Mouse (Mus musculus) granulocyte monocyte progenitor cell, adult 5-6 weeks (primary cell): ENCODE results near the gene Zzef1. TPM values are rescaled to one million over a fixed set of nuclear protein-coding genes. Genes with fewer than 3 reads are reported as not detected.
A peak's percentile ranks its signal among the peaks of the same experiment; 100 is the strongest.

Source experiments
- ATAC-seq: replicated peaks from 2 replicates; pipeline ENCODE4 v1.8.0; 2016; ENCODE audit warnings: mild to moderate bottlenecking, moderate TSS enrichment, inconsistent platforms; ENCODE audit not compliant: poor library complexity, severe bottlenecking
- total RNA-seq, 2 experiments: library from RNA; stranded (forward) in 1 of 2; stranded (reverse) in 1 of 2; fragments of 200-712, 200-1000 nt in 1 of 2; fragments of >200 nt in 1 of 2; fragmentation: Nextera tagmentation in 1 of 2; gene quantifications; 2 replicates each; pipeline ENCODE4 v1.2.3; 2014 to 2017

Gene Zzef1
- total RNA-seq, 2 experiments from 2014 or later: 21.6 to 31.8 TPM

- ATAC-seq: no peak
Observed at GRCm38 (mm10) chr11:72866446-72866845, 70.4 kb downstream of the Zzef1 start.

DNA sequence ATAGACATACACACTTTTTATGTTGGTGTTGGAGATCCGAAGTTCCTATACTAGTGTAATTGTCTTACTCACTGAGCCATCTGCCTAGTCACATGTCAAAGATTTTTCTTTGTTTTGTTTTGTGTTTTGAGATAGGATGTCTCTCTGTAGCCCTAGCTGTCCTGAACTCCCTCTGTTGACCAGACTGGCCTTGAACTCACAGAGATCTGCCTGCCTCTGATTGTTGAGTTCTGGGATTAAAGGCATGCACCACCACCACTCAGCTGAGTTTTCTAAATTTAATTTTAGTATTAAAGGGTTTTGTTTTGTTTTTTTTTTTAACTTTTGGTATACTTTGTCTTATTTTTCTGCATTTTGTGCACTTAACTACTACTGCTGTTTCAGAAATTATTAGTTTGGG is 76.0 kb downstream of the Zzef1 start:
- no peak for ATAC-seq

DNA sequence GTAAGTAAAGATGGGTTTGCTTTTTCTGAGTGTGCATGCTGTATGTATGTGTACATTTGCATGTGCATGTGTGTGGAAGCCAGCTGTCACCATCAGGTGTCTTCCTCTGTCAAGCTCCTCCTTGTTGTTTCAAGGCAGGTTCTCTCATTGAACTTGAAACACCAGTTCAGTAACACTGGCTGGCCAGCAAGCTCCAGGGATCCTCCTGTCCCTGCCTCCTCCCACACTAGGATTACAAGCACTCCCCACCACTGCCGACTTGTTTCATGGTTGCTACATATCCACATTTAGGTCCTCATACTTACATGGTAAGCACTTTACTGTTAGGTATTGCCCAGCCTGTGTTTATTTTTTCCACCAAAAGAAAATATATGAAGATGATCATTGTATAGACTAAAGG is 96.6 kb downstream of the Zzef1 start:
- ATAC-seq: no peak

GRCm38 (mm10) chr11:72908391-72908790 is 112.4 kb downstream of the Zzef1 start:
- ATAC-seq: no peak

- 0 out of 2 replicates have a peak, but pooled peaks have one; percentile 42 for ATAC-seq
Observed at GRCm38 (mm10) chr11:72917299-72917996, 121.4 kb downstream of the Zzef1 start.

- no peak for ATAC-seq
Observed at GRCm38 (mm10) chr11:72923116-72923515, 127.1 kb downstream of the Zzef1 start.

DNA sequence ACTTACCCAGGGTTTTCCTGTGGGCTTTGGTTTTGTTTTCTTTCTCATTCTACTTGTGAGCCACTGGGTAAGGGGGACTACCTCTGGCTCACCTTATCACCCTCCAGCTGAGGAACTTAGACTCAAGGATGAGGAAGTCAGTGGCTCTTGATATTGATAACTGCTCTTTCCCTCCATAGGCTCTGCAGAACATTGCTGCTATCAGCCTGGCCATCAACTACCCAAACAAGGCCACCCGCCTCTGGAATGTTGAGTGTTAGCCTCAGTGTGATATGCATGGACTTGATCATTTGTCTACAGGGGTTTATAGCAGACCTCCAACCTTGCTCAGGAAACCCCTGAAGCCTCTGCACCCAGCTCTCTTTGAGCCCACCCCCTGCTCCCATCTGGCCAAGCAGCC is 128.4 kb downstream of the Zzef1 start:
- ATAC-seq: no peak

DNA sequence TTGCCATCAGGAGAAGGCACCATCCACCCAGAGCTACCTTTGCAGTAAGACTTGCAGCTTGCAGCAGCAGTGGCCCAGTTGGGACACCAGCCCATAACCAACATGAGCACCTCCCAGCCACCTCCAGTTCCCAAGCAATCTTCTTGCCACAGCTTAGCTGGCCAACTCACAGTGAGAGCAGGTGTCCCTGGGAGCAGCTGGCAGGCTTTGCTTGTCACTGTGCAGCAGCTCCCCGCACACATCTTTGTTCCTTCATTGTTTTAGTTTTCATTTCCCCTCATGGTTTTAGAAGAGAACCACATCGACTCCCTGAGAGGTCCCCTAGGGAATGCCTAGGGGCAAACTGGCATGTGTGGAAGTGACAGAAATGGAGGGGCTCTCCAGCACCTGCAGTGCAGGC is 129.0 kb downstream of the Zzef1 start:
- ATAC-seq: no peak

GRCm38 (mm10) chr11:72926226-72926890 is 130.3 kb downstream of the Zzef1 start:
- ATAC-seq: peak; percentile 88

- ATAC-seq: no peak
Observed at GRCm38 (mm10) chr11:72928516-72928915, 132.5 kb downstream of the Zzef1 start.

DNA sequence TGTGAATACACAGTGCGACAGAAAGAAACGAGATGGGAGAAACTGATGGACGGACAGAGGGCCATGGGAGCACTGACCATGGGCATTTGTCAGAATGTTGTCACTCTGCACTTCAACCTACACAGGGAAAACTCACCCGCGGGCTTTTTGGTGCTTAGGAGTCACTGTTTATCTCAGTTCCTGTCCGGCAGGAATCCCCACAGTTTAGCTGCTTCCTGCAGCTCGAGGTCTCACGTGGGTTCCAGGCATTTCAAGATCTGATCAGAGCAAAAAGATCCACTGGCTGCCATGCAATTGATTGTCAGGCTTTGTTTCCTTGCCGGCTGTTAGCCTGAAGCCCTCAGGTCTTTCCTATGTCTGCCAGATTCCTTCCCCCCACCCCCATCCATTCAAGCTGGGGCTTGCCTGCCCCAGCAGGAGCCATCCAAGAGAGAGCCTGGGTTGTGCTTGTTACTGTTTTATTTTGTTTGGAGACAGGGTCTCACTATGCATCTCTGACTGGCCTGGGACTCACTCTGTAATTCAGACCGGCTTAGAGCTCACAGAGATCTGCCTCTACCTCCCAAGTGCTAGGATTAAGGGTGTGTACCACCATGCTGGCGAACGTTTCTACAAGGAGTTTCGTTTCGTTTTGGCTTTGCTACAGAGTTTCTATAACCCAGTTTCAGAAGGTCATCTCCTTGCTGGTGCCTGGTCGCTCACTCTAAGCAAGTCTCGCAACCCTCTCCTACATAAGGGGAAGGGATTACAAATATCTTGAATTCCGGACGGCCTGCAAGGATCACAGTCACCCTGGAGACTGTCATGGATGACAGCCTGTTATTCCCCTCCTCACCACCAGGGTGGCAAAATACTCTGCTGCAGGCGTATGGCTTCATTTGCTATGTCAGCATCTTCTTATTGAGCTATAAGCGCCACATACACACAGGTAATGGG is 144.4 kb downstream of the Zzef1 start:
- ATAC-seq: peak; percentile 91

GRCm38 (mm10) chr11:72944996-72945793 is 149.2 kb downstream of the Zzef1 start:
- no peak for ATAC-seq

DNA sequence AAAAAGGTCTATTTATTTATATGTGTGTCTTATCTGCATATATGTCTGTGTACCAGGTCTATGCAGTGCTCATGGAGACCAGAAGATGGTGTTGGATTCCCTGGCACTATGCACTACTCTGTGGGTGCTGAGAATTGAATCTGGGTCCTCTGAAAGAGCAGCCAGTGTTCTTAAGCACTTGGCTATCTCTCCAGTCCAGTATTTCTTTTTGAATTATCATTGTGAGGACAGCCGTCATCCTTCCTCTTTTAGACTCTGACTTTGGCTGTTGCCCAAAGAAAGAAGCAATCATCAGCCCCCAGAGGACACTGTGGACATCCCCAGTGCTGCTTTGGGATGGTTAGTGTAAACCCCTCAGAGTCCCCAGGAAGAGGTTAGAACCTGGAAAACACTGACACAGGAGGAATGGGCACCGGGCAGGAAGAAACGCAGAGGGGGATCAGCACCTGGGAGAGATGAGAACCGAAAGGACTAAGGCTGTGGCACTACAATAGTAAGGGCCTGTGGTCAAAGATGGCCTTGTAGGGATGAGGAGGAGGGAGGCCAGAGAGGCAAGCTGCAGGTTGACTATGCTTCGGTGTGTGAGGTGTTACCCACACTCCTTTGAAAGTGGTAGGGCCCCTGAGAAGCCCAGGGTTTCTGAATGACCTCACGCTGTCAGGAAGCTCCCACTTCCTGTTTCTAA is 150.0 kb downstream of the Zzef1 start:
- ATAC-seq: peak; percentile 75

DNA sequence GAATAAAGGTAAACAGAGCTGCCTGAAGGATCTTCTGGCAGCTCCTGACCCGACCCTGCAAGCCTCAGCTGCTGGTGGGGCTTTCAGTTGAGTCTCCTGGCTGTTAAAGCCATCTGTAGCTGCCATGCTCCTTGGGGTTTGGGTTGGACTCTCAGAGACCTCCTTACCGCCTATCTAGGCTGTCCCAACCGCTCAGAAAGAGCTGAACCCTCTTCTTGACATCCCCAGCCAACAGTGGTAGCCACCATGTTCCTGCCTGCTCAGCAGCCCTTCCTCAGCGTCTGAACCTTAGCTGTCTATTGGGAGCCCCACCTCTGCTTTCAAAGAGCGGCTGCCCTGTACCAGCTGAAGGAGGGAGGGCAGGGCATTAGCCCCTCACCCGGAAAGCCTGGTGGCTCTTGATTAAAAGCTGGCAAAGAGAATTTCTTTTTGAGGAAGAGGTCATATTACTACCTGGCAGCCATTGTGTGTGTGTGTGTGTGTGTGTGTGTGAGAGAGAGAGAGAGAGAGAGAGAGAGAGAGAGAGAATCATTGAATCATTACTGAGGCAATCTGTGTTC is 150.6 kb downstream of the Zzef1 start:
- ATAC-seq: peak; percentile 11; the same call in 1 of the 2 replicates

GRCm38 (mm10) chr11:72947840-72948239 is 151.8 kb downstream of the Zzef1 start:
- no peak for ATAC-seq

DNA sequence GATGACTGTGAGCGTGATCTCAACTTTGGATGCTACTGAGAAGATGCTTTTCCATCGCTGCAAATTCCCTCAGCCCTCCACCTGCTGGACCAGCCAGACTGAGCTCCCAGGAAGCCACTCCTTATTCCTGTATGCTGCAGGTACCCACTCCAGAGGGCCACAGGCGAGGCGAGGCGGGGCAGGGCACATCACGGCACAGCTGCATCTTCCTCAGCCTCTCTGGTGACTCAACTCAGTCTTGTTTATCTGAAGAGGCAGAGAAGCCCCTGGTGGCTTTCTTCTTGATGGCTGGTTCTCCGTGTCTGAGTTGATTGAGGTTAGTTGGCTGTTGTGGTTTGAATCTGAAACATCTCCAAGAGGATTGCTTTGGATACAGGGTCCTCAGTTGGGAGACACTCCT is 152.2 kb downstream of the Zzef1 start:
- no peak for ATAC-seq

DNA sequence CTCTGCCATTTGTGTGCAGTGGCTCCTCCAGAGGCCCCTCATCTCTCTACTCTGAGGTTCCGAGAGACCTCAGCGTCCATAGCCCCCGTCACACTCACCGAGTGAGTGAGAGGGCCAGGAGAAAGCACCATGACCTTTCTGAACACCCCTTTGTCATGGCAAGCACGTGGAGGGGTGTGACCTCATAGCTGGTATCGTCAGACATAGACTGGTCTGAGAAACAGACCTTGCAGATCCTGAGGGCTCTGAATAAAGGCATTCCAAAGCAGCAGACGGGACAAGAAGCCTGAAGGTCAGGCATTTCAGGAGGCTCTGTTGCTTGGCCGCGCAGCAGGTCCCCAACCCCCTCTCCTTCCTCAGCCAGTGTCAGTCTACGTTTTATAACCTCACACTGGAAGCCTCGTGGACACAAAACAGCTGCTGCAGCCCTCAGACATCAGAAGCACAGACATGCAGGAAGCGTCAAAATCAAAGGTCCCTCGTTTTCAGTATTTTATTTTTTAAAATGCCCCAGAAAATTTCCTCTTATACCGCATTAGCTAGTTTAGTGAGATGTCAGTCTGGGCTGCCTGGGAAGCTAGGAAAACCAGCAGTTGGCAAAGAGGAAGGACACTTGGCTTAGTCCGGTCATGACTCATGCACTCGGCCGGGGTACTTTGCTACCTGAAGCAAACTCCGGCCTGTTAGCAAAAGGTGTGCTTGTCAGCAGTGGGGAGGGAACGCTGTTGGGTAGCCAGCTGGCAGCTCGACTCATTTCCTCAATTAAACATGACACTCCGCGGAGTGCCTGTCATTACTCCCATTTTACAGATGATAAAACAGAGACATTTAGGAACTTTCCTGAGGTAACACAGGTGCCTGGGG is 155.3 kb downstream of the Zzef1 start:
- ATAC-seq: no peak

DNA sequence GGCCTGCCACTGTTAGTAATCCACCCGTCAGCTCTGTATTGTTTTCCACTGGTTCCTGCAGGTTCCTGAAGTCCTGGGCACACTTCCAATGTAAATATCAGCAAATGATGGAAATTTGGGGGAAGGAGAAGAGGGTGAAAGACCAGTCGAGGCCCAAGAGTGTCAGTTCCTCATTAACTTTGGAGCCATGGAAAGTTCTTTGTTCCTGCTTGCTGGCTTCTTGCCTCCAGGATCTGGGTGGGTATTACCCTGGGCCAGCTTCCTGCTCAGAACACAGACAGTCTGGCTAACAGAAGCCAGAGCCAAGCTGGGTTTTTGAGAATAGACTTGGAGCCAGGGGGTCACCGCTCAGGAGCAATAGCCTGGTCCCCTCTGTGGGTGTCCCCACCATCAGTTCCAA is 156.2 kb downstream of the Zzef1 start:
- ATAC-seq: 0 out of 2 replicates have a peak, but pooled peaks have one; percentile 5
